Mouse (Mus musculus) lung, adult 2 months (tissue): ENCODE results near the gene Cnot10. TPM values are rescaled to one million over a fixed set of nuclear protein-coding genes. Genes with fewer than 3 reads are reported as not detected.
A peak's percentile ranks its signal among the peaks of the same experiment; 100 is the strongest.

Experiments used
- DNase-seq: peaks from one replicate; pipeline ENCODE4 v3.0.0; 2022
- H3K4me1 ChIP-seq: fragments of 200-500 bp; 2 replicates; pipeline ENCODE4 v1.6.1; 2011; ENCODE audit warnings: low read length; ENCODE audit not compliant: control insufficient read depth, insufficient read depth
- H3K4me3 ChIP-seq: fragments of 200-500 bp; replicated peaks from 2 replicates; pipeline ENCODE3; 2011; ENCODE audit warnings: low read depth, mild to moderate bottlenecking, control low read depth, low read length; ENCODE audit errors: extremely low read depth
- CTCF ChIP-seq: fragments of 200-500 bp; IDR thresholded peaks from 2 replicates; pipeline ENCODE4 v1.5.1; 2011; ENCODE audit warnings: mild to moderate bottlenecking, low read length, control low read depth; ENCODE audit not compliant: insufficient read depth
- POLR2A ChIP-seq: fragments of 200-500 bp; IDR thresholded peaks from 2 replicates; pipeline ENCODE4 v1.6.1; 2011; ENCODE audit warnings: low read depth, mild to moderate bottlenecking, control low read depth, low read length, borderline replicate concordance; ENCODE audit errors: extremely low read depth
- WGBS: fragments of 180-500 bp; shearing (Covaris S2); methylation state at CpG from one replicate; pipeline ENCODE4 v1.1.7; 2018; 5-methylcytosine and 5-hydroxymethylcytosine counted together
- polyA plus RNA-seq: library from polyadenylated mRNA; depleted of rRNA; stranded (reverse); fragments of >200 nt; gene quantifications from 2 replicates; pipeline ENCODE4 v1.2.3, GENCODE M21; 2012

Gene Cnot10
- polyA plus RNA-seq, 1 experiment, result 28.9 TPM

- no peak for DNase-seq
- Histone ChIP-seq H3K4me1 (no peaks in the 10 kb centered on the region), H3K4me3 (peak within 1 kb of the TSS; percentile 13)
- TF ChIP-seq POLR2A (no peak), CTCF (no peak)
- WGBS, result under 1% methylated on average over 90 of the region's 91 CpGs
Observed at GRCm38 (mm10) chr9:114563761-114564606, 76.0 kb downstream of the Cnot10 start, which contains the start of gene Trim71. Trim71 (minus strand) TSS chr9:114564369.

DNA sequence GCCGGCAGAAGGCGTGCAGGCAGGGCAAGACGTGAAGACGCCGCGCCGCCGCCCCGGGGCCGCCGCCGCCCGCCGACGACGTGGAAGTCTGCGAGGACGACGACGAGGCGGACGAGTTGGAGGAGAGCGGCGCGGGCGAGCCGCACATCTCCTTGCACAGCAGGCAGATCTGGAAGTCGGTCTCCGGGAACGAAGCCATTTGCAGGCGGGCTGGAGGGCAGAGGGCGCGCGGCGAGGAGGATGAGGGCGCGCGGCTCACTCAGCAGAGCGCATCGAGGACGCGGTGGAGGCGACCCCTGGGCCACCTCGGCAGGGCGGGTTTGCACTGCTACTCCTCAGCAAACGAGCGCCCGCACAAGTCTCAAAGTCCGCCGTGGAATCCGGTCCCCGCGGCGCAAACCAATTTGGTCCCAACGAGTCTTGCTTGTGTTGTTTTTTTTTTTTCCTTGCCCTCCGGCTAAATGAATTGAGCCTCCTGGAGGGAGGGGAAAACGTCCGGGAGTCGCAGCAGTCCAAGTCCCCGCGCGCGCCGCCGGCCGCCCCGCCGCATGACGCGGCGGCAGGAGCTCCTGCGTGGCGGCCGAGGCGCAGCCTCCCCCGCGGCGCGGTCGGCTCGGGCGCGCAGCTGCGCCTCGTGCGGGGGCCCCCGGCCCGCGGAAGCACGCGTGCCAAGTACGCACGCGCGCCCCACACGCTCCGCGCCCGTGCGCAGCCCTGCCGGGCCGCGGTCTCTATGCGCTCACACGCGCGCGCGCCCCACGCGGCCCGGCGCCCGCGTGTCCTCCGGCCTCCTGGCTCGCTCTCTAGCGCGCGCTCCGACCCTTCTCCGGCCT, 76.8 kb downstream of the Cnot10 start:
- no peak for TF ChIP-seq CTCF
- no peak for TF ChIP-seq POLR2A
- Histone ChIP-seq H3K4me3 (peak overlapping the region; percentile 13), H3K4me1 (no peaks in the 10 kb centered on the region)
- WGBS, result 1% methylated on average over 122 of the region's 122 CpGs
- DNase-seq, result no peak

DNA sequence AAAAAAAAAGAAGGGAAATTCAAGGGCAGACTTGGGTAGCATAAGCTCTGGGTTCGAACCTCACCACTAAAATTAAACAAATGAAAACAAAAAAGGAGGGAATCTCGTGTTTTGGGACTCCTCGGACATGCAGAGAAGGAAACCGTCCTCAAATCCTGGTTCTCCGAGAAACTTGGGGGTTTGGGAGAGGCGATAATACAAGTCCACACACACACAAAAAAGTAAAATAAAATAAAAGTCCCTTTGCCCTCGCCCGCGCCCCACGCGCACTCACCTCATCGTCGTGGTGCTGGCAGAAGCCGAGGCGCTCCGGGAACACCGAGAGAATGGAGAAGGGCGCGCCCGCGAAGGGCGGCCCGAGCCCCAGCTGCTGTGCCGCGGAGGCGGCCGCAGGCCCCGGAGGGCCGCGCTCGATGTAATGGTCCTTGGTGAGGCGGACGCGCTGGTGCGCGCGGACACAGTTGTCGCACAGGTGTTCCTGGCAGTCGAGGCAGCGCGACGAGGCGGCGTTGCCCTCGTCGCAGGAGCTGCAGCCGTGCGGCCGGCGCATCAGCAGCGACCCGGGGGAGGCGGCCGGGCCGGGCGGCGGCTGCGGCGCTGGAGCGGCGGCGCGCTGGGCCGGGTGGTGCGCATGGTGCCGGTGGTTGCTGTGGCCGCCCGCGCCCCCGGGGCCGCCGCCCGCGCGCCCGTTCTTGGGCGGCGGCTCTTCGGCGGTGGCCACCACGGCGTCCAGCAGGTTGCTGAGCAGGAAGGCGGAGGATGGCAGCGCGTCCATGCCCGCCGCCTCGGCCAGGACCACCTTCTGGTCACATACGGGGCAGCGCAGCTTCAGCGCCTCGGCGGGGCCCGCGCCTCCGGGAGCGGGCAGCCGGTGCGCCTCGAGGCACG, 77.7 kb downstream of the Cnot10 start:
- Histone ChIP-seq H3K4me1 (no peaks in the 10 kb centered on the region), H3K4me3 (no peak overlapping the region)
- no peak for DNase-seq
- WGBS, result 2% methylated on average over 98 of the region's 101 CpGs
- no peak for TF ChIP-seq POLR2A
- TF ChIP-seq CTCF, result no peak

GRCm38 (mm10) chr9:114561671-114561971, 78.4 kb downstream of the Cnot10 start:
- 11% methylated on average over 12 of the region's 12 CpGs for WGBS
- H3K4me3 ChIP-seq, result no peak overlapping the region
- no peaks in the 10 kb centered on the region for H3K4me1 ChIP-seq
- TF ChIP-seq POLR2A, result no peak
- TF ChIP-seq CTCF, result no peak
- DNase-seq, result no peak

DNA sequence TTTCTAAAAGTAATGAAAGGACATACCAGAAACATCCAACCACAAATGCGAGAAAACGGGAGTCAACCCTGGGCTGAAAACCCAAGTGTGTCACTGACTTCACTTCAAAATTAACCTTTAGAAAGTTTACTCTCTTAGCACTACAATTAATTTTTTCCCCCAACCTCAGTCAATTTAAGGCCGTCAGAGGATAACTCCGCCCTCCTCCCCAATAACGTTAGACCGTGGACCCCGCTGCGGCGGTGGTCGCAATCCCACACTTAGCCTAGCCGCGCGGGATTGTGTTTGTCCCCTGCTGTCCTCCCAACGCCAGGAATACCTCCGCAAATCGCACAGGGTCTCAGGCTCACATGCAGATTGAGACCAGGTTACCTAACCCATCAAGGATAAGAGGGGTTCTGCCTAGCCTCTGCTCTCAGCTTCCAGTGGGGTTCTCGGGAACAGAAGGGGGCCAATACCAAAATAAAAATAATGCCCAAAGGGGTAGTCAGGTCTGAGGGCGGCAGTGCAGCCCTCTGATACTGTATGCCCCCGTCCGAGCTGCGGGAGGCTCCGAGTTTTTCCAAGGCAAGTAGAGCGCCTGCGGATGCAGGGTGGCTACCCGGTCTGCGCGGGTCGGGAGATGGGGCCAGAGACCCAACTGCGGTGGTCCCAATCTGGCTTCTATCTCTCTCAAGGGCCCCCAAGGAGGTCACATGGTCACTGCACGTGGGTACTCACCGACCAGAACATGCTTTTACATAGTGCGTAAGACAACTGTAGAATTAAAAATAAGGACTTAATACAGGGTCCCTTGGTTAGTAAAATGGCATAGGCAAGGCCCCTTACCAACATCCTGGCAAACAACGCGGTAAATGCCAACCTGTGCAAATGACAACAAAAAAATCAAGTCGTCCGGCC, 79.0 kb downstream of the Cnot10 start:
- no peak for DNase-seq
- WGBS, result 8% methylated on average over 36 of the region's 36 CpGs
- no peak overlapping the region for H3K4me3 ChIP-seq
- no peaks in the 10 kb centered on the region for H3K4me1 ChIP-seq
- TF ChIP-seq POLR2A (no peak), CTCF (no peak)

- DNase-seq, result no peak
- TF ChIP-seq POLR2A (no peak), CTCF (no peak)
- no peaks in the 10 kb centered on the region for H3K4me1 ChIP-seq
- H3K4me3 ChIP-seq, result no peak overlapping the region
- WGBS, result 47% methylated on average over 7 of the region's 7 CpGs
Observed at GRCm38 (mm10) chr9:114560141-114560540, 79.8 kb downstream of the Cnot10 start.

- Histone ChIP-seq H3K4me1 (no peaks in the 10 kb centered on the region), H3K4me3 (no peak overlapping the region)
- 48% methylated on average over 7 of the region's 7 CpGs for WGBS
- DNase-seq, result no peak
- TF ChIP-seq CTCF, result no peak
- TF ChIP-seq POLR2A, result no peak
Observed at GRCm38 (mm10) chr9:114557086-114557485, 82.9 kb downstream of the Cnot10 start.

DNA sequence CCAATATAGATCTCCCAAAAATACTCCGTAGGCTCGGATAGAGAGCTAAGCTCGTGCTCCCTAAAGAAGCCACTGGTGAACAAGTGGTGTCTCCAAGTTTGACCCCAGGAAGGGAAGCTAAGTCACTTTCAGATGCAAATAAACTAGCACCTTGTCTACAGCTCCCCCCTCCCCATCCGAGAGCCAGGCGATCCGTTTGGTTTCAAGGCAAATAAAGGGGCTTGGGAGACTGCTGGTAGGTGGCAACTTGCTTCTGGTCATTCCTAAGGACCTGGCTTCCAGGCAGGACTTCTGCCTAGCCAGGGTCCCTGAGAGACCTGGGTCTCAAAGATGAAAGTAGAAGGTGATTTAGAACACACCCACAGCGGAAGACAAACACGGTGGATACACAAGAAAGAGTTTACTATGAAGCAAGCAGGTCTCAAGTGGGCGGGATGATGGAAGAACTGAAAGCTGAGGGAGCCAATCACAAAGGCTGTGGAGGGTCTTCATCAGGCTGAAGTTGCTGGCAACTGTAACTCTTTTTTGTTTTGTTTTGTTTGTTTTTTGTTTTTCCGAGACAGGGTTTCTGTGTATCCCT, 83.6 kb downstream of the Cnot10 start:
- no peak for DNase-seq
- WGBS, result 69% methylated on average over 10 of the region's 10 CpGs
- TF ChIP-seq CTCF (no peak), POLR2A (no peak)
- H3K4me3 ChIP-seq, result no peak overlapping the region
- H3K4me1 ChIP-seq, result no peaks in the 10 kb centered on the region
